Mouse (Mus musculus): ENCODE measurements around the gene Gjb3. TPM values are rescaled to one million over a fixed set of nuclear protein-coding genes. Genes with fewer than 3 reads are reported as not detected.

Gene Gjb3
- polyA plus RNA-seq, 1 experiment: 32.8 TPM

DNA sequence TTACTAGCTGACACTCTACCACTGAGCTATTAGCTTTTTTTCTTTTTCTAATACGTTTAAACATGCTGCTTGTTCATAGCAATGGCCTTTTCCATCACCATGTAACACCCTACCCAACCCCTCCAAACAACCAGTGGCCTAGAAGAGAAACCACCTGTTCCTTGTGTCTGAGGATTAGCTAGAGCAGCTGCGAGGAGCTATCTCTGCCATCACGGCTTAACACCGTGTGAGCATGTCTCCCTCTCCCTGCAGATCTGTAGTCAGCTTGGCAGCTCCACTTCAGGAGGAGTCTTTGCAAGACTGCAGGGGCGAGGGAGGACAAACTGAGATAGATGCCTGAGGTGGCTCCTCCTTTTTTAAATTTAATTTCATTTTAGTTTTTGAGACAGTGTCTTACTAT lies 30.1 kb downstream of the Gjb3 start:
- DNase-seq (ENCODE audit: low read depth, low spot score): no peak
- 72% methylated on average over 5 of the region's 5 CpGs for WGBS

DNA sequence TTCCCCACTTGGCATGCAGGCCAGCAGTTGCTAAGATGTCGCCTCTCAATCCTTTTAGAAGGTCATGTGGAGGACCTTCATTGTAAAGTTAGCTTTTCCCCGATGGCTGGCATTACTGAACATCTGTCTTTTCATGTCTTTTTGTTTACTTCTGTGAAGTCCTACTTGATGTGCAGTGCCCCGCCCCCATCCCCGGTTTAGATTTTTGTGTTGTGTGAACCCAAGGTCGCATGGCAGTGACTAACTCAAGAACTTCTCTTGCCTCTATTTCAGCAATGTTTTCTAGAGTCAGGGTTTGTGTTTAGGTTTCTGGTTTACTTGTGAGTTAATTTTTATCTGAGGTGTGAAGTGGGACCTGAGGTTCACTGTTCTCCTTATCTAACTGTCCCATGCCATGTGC lies 38.0 kb downstream of the Gjb3 start:
- no peak for DNase-seq (ENCODE audit: low read depth, low spot score)
- 64% methylated on average over 5 of the region's 5 CpGs for WGBS

DNA sequence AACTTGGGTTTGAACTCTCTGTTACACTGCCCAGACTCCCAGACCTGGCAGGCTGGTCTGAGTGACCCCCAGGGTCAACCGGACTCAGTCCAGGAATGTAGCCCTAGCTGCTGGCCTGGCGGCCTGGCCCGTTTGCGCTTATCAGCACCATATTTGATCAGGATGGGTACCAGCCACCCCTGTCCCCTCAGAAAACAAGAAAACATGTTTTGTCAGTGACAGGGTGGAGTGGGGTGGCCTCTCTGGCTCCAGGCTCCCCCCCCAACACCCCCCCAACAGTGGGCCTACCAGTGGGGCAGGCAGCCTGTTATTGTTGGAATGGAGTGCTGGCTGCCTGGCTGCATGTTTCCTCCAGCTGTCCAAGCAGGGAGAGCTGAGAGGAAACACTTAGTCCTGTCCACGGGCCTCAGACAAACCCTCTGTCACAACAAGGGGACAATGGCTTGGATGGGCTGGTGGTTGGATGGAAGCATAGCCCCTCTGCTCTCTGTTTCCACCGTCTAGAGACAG lies 41.5 kb downstream of the Gjb3 start:
- DNase-seq (ENCODE audit: low read depth, low spot score): no peak
- 66% methylated on average over 6 of the region's 6 CpGs for WGBS

- DNase-seq (ENCODE audit: low read depth, low spot score): no peak
- 71% methylated on average over 4 of the region's 4 CpGs for WGBS
Observed at GRCm38 (mm10) chr4:127286907-127287306, 43.7 kb downstream of the Gjb3 start.

GRCm38 (mm10) chr4:127279241-127279640 lies 51.4 kb downstream of the Gjb3 start:
- 63% methylated on average over 9 of the region's 9 CpGs for WGBS

DNA sequence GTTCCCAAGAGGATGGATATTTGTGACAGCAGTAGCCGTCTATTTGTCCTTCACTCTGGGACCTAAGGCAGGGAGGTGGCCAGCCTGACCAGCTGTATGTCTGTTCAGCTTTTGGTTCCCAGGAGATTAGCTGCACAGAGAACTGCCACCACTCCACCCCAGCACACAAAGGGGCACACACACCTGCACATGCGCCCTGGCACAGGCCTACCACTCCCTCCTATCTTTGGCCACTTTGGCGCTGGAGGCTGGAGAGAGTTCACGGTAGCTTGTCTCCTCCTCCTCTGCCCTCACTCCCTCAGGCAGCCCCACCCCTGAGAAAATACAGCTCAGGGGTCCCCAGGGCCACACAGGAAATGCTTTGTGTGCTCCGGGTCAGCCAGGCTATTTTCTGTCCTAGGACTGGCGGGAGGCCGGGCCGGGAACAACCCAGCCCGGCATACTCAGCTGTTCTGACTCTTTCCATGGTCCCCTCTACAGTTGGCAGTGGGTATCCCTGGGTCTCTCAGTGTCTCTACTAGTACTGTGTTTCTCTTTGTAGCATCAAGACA lies 52.1 kb downstream of the Gjb3 start:
- WGBS: 35% methylated on average over 9 of the region's 9 CpGs
- DNase-seq (ENCODE audit: low read depth, low spot score): no peak

More at GRCm38 (mm10) chr4:127279241-127279640, 51.4 kb downstream of the Gjb3 start:
- DNase-seq (ENCODE audit: low read depth, low spot score): no peak

Other genes starting within 250 kb of the Gjb3 start
- 14.8 and 16.4 TPM in 2 replicates for gene Tmem35b, start 207.2 kb downstream of the Gjb3 start, polyA plus RNA-seq (2012; rRNA removed)
- gene Dlgap3, start 161.6 kb downstream of the Gjb3 start, polyA plus RNA-seq (2012; rRNA removed): 0.22 and 0.32 TPM in 2 replicates
- 19.0 and 19.7 TPM in 2 replicates for gene Smim12, start 87.1 kb downstream of the Gjb3 start, polyA plus RNA-seq (2012; rRNA removed)
- 7.7 and 9.1 TPM in 2 replicates for gene Gja4, start 16.8 kb downstream of the Gjb3 start, polyA plus RNA-seq (2012; rRNA removed)
- gene Gjb4, start 23.2 kb upstream of the Gjb3 start, polyA plus RNA-seq (2012; rRNA removed): 0.58 and 1.0 TPM in 2 replicates
- 0.36 and 0.98 TPM in 2 replicates for gene Gjb5, start 27.3 kb upstream of the Gjb3 start, polyA plus RNA-seq (2012; rRNA removed)

All from large intestine, adult 2 months (tissue).